Mouse (Mus musculus) liver, adult 2 months (tissue): ENCODE results near the gene Oxnad1. TPM values are rescaled to one million over a fixed set of nuclear protein-coding genes. Genes with fewer than 3 reads are reported as not detected.

Experiments used
- DNase-seq: peaks from one replicate; pipeline ENCODE4 v3.0.0-alpha.2; 2011; ENCODE audit warnings: low read depth, low spot score; ENCODE audit errors: extremely low read depth
- H3K27ac ChIP-seq: fragments of 200-500 bp; replicated peaks from 2 replicates; pipeline ENCODE4 v1.5.1; 2012; ENCODE audit warnings: low read depth, mild to moderate bottlenecking, control low read depth, inconsistent platforms, low read length; ENCODE audit not compliant: insufficient read depth
- H3K27me3 ChIP-seq: fragments of 200-500 bp; 2 replicates; pipeline ENCODE4 v1.6.1; 2012; ENCODE audit warnings: mild to moderate bottlenecking, moderate library complexity, low read length, inconsistent platforms; ENCODE audit not compliant: control insufficient read depth, insufficient read depth
- H3K36me3 ChIP-seq: fragments of 200-500 bp; 2 replicates; pipeline ENCODE4 v1.6.1; 2012; ENCODE audit warnings: low read length, inconsistent platforms; ENCODE audit not compliant: control insufficient read depth, insufficient read depth
- H3K4me1 ChIP-seq: fragments of 200-500 bp; 2 replicates; pipeline ENCODE4 v1.6.1; 2011; ENCODE audit warnings: low read length; ENCODE audit not compliant: control insufficient read depth, insufficient read depth
- H3K4me3 ChIP-seq: fragments of 200-500 bp; 2 replicates; pipeline ENCODE4 v1.5.1; 2011; ENCODE audit warnings: low read depth, mild to moderate bottlenecking, control low read depth, low read length, moderate library complexity; ENCODE audit not compliant: insufficient read depth
- H3K79me2 ChIP-seq: fragments of 200-500 bp; 2 replicates; pipeline ENCODE4 v1.6.1; 2012; ENCODE audit warnings: inconsistent platforms, mild to moderate bottlenecking, low read length, moderate library complexity; ENCODE audit not compliant: control insufficient read depth, insufficient read depth
- H3K9ac ChIP-seq: fragments of 200-500 bp; 2 replicates; pipeline ENCODE4 v1.6.1; 2012; ENCODE audit warnings: low read depth, mild to moderate bottlenecking, control low read depth, inconsistent platforms, low read length
- CTCF ChIP-seq: fragments of 200-500 bp; IDR thresholded peaks from 2 replicates; pipeline ENCODE4 v1.5.1; 2011; ENCODE audit warnings: low read depth, low read length, control low read depth
- POLR2A ChIP-seq: fragments of 200-500 bp; IDR thresholded peaks from 2 replicates; pipeline ENCODE4 v1.6.1; 2011; ENCODE audit warnings: low read length, control low read depth; ENCODE audit not compliant: insufficient read depth; ENCODE audit errors: extremely low read depth
- WGBS: fragments of 180-500 bp; shearing (Covaris S2); methylation state at CpG from one replicate; pipeline ENCODE4 v1.1.7; 2018; 5-methylcytosine and 5-hydroxymethylcytosine counted together
- polyA plus RNA-seq: library from polyadenylated mRNA; depleted of rRNA; stranded (reverse); fragments of >200 nt; gene quantifications from 2 replicates; pipeline ENCODE4 v1.2.3, GENCODE M21; 2012; rRNA removed
- total RNA-seq: library from RNA; depleted of rRNA; stranded (reverse); fragments of >200 nt; gene quantifications from 2 replicates; pipeline ENCODE4 v1.2.3, GENCODE M21; 2014; rRNA removed

The Oxnad1 gene
- total RNA-seq (34.0 and 46.1 TPM in 2 replicates), polyA plus RNA-seq (27.6 and 30.3 TPM in 2 replicates)

DNA sequence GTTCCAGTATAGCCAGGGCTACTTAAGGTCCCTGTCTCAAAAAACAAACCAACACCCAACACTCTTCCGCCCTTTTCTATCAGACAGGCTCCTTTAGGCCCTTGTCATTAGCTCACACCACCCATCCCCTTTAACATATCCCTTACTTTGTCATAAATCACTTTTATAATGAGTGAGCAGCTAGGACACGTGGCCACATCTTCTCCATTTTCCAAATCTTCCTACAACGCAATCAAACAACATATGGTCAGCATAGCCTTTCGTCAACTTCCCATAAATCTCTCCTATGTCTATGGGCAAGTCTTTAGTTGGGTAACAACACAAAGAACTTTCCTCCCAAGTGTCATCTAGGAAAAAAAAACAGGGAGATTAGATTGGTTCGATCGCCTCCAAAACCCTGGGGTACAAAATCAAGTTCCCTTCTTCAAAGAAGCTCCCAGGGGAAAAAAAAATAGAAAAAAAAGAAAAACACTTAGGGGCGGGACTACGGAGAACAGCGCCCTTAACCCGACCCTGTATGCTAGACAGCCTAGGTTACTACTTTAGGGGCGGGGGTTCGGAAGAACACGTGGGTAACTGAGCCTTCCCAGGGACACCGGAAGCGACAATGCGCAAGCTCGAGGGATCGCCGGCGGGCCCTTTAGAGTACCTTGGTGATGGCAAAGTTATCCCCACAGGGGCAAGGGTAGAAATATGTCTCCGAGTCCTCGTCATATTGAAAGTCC lies at the start of gene Oxnad1:
Oxnad1 (plus strand) TSS at position 614 of the 725 bp plus-strand sequence.
- WGBS, result 3% methylated on average over 22 of the region's 22 CpGs
- no peaks in the 10 kb centered on the region for H3K27me3 ChIP-seq
- DNase-seq, result peak; percentile 88
- peaks cover 8% of the 10 kb centered on the region; the same call in 1 of the 2 replicates for H3K4me1 ChIP-seq
- peak within 1 kb of the TSS; percentile 77 for H3K9ac ChIP-seq
- peaks cover 10% of the 10 kb centered on the region for H3K36me3 ChIP-seq
- H3K79me2 ChIP-seq, result peaks cover 4% of the 10 kb centered on the region; the same call in 1 of the 2 replicates
- TF ChIP-seq CTCF, result no peak
- TF ChIP-seq POLR2A, result no peak
- H3K4me3 ChIP-seq, result peak within 1 kb of the TSS; percentile 67
- H3K27ac ChIP-seq, result peak within 1 kb of the TSS; percentile 86

GRCm38 (mm10) chr14:32036482-32036881 lies 48.7 kb upstream of the Oxnad1 start:
- H3K27me3 ChIP-seq, result no peaks in the 10 kb centered on the region
- H3K4me3 ChIP-seq, result no peak overlapping the region
- TF ChIP-seq CTCF (no peak), POLR2A (no peak)
- H3K36me3 ChIP-seq, result no peaks in the 10 kb centered on the region
- DNase-seq, result no peak
- no peaks in the 10 kb centered on the region for H3K4me1 ChIP-seq
- H3K27ac ChIP-seq, result no peak overlapping the region
- H3K79me2 ChIP-seq, result no peaks in the 10 kb centered on the region
- 76% methylated on average over 5 of the region's 5 CpGs for WGBS
- H3K9ac ChIP-seq, result no peak overlapping the region

GRCm38 (mm10) chr14:32037661-32038252 lies 47.4 kb upstream of the Oxnad1 start:
- TF ChIP-seq POLR2A (no peak), CTCF (no peak)
- Histone ChIP-seq H3K36me3 (no peaks in the 10 kb centered on the region), H3K4me3 (no peak overlapping the region), H3K4me1 (no peaks in the 10 kb centered on the region), H3K79me2 (no peaks in the 10 kb centered on the region), H3K27me3 (no peaks in the 10 kb centered on the region), H3K27ac (no peak overlapping the region), H3K9ac (no peak overlapping the region)
- WGBS, result 89% methylated on average over 8 of the region's 8 CpGs
- DNase-seq, result no peak

DNA sequence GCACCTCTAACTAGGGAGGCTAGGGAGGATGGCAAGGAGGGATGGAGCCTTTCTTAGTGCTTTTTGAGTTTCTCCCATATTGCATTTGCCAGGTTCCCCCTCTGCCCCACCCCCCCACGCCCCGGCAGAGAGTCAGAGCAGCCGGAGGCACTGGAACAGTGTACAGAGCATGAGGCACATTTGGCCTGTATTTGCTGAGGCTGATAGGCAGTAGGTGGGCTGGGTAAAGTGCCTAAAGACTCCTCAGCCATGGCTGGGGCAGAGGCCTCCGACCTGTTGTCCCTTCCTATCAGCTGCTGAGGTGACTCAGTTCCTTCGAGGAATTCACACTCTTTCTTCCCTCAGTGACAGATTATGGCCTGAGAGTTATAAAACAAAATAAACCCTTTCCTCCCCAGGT lies 43.1 kb upstream of the Oxnad1 start:
- Histone ChIP-seq H3K9ac (no peak overlapping the region), H3K4me3 (no peak overlapping the region), H3K4me1 (peaks cover 4% of the 10 kb centered on the region; the same call in 1 of the 2 replicates), H3K27me3 (no peaks in the 10 kb centered on the region), H3K79me2 (no peaks in the 10 kb centered on the region), H3K27ac (no peak overlapping the region), H3K36me3 (no peaks in the 10 kb centered on the region)
- WGBS, result 50% methylated on average over 5 of the region's 5 CpGs
- TF ChIP-seq CTCF (no peak), POLR2A (no peak)
- no peak for DNase-seq

- TF ChIP-seq POLR2A (no peak), CTCF (no peak)
- WGBS, result 74% methylated on average over 8 of the region's 8 CpGs
- Histone ChIP-seq H3K27me3 (no peaks in the 10 kb centered on the region), H3K36me3 (no peaks in the 10 kb centered on the region), H3K9ac (no peak overlapping the region), H3K79me2 (no peaks in the 10 kb centered on the region), H3K4me1 (peaks cover 4% of the 10 kb centered on the region; the same call in 1 of the 2 replicates), H3K4me3 (no peak overlapping the region), H3K27ac (no peak overlapping the region)
- DNase-seq, result no peak
Observed at GRCm38 (mm10) chr14:32046357-32046756, 38.8 kb upstream of the Oxnad1 start.

DNA sequence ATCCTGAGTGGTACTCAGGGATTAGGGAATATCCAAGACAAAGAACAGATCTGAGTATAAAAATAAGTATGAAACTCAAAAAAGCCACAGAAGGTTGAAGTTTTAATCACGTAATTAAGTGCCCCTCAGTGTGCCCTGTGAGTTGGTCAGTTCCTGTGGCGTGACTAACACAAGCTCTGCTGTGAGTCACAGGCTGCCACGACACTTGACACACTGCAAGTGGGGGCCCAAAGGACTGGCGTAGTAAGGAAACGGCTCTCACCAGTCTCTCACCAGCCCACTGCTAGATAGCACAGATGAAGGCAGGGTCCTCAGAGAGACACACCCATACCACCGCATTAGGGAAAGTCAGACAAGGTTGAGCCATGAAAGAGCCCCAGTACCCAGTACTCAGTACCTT lies 35.0 kb upstream of the Oxnad1 start:
- H3K27me3 ChIP-seq, result no peaks in the 10 kb centered on the region
- no peak for DNase-seq
- no peaks in the 10 kb centered on the region for H3K36me3 ChIP-seq
- H3K4me1 ChIP-seq, result peaks cover 4% of the 10 kb centered on the region; the same call in 1 of the 2 replicates
- no peak overlapping the region for H3K4me3 ChIP-seq
- H3K9ac ChIP-seq, result no peak overlapping the region
- 92% methylated on average over 6 of the region's 6 CpGs for WGBS
- no peak overlapping the region for H3K27ac ChIP-seq
- no peak for TF ChIP-seq CTCF
- H3K79me2 ChIP-seq, result no peaks in the 10 kb centered on the region
